Mouse (Mus musculus): ENCODE measurements around the gene Ehd1. TPM values are rescaled to one million over a fixed set of nuclear protein-coding genes. Genes with fewer than 3 reads are reported as not detected.

The Ehd1 gene
- 133 and 162 TPM in 2 replicates for total RNA-seq (2012; rRNA removed)

- H3K4me3 ChIP-seq (ENCODE audit: insufficient read depth in 1 of 2, low read depth in 1 of 2, low read length in 2 of 2, poor library complexity in 1 of 2, severe bottlenecking in 1 of 2) = peak within 1 kb of the TSS; percentile 79 to 89
- peak; percentile 98 for DNase-seq (ENCODE audit: low read depth, low spot score)
- peak; percentile 20; the same call in 1 of the 2 replicates for TF ChIP-seq HCFC1 (IDR thresholded peaks at IDR 0.05; ENCODE audit: borderline replicate concordance, insufficient read depth, low read length)
- peak; percentile 97 for TF ChIP-seq CHD2 (IDR thresholded peaks at IDR 0.05; ENCODE audit: low read depth, low read length)
- TF ChIP-seq MAFK (IDR thresholded peaks at IDR 0.05; ENCODE audit: insufficient read depth, low read depth, low read length) = no peak
- TF ChIP-seq ZNF384 (IDR thresholded peaks at IDR 0.05; ENCODE audit: low read depth, low read length) = no peak
- in situ Hi-C loops (cut with MboI; ENCODE audit: low sequenced_read_pairs in 2 of 2, unreplicated experiment in 2 of 2) = no loop called here
- peaks cover 13% of the 10 kb centered on the region for H3K36me3 ChIP-seq (ENCODE audit: control insufficient read depth, insufficient read depth, low read length, poor library complexity, severe bottlenecking)
- peak within 1 kb of the TSS; percentile 63 for H3K27ac ChIP-seq (ENCODE audit: insufficient read depth, low read depth, low read length, poor library complexity, severe bottlenecking)
- no peaks in the 10 kb centered on the region for H3K9me3 ChIP-seq (ENCODE audit: control insufficient read depth, insufficient read depth, low read depth, low read length)
- H3K9ac ChIP-seq (ENCODE audit: insufficient read depth, low read depth, low read length, poor library complexity, severe bottlenecking) = peak within 1 kb of the TSS; percentile 89
- H3K4me1 ChIP-seq (ENCODE audit: control insufficient read depth in 2 of 2, insufficient read depth in 2 of 2, low read length in 2 of 2, poor library complexity in 1 of 2) = peaks cover 12 to 17% of the 10 kb centered on the region in 2 experiments
Measured at GRCm38 (mm10) chr19:6276426-6277421, at the start of gene Ehd1. TSS of gene Ehd1 (plus strand) at chr19:6276725.

GRCm38 (mm10) chr19:6226763-6227162 is 49.8 kb upstream of the Ehd1 start:
- Histone ChIP-seq H3K4me1 (ENCODE audit: control insufficient read depth in 2 of 2, insufficient read depth in 2 of 2, low read length in 2 of 2, poor library complexity in 1 of 2) (peaks cover 0 to 8% of the 10 kb centered on the region in 2 experiments; a peak in 3 of 4 replicates), H3K27ac (ENCODE audit: insufficient read depth, low read depth, low read length, poor library complexity, severe bottlenecking) (no peak overlapping the region), H3K4me3 (ENCODE audit: insufficient read depth in 1 of 2, low read depth in 1 of 2, low read length in 2 of 2, poor library complexity in 1 of 2, severe bottlenecking in 1 of 2) (no peak overlapping the region), H3K9me3 (ENCODE audit: control insufficient read depth, insufficient read depth, low read depth, low read length) (no peaks in the 10 kb centered on the region), H3K9ac (ENCODE audit: insufficient read depth, low read depth, low read length, poor library complexity, severe bottlenecking) (no peak overlapping the region), H3K36me3 (ENCODE audit: control insufficient read depth, insufficient read depth, low read length, poor library complexity, severe bottlenecking) (peaks cover 17% of the 10 kb centered on the region)
- no peak for DNase-seq (ENCODE audit: low read depth, low spot score)
- no peak for TF ChIP-seq MAFK (IDR thresholded peaks at IDR 0.05; ENCODE audit: insufficient read depth, low read depth, low read length)
- TF ChIP-seq HCFC1 (IDR thresholded peaks at IDR 0.05; ENCODE audit: borderline replicate concordance, insufficient read depth, low read length) = no peak
- TF ChIP-seq CHD2 (IDR thresholded peaks at IDR 0.05; ENCODE audit: low read depth, low read length) = no peak
- no peak for TF ChIP-seq ZNF384 (IDR thresholded peaks at IDR 0.05; ENCODE audit: low read depth, low read length)
- no peak for TF ChIP-seq ZC3H11A (IDR thresholded peaks at IDR 0.05; ENCODE audit: borderline replicate concordance, low read depth, low read length)
- in situ Hi-C loops (cut with MboI; ENCODE audit: low sequenced_read_pairs in 2 of 2, unreplicated experiment in 2 of 2) = no loop called here

GRCm38 (mm10) chr19:6227864-6228263 is 48.7 kb upstream of the Ehd1 start:
- TF ChIP-seq HCFC1 (IDR thresholded peaks at IDR 0.05; ENCODE audit: borderline replicate concordance, insufficient read depth, low read length) (no peak), MAFK (IDR thresholded peaks at IDR 0.05; ENCODE audit: insufficient read depth, low read depth, low read length) (no peak), CHD2 (IDR thresholded peaks at IDR 0.05; ENCODE audit: low read depth, low read length) (no peak), ZNF384 (IDR thresholded peaks at IDR 0.05; ENCODE audit: low read depth, low read length) (no peak), ZC3H11A (IDR thresholded peaks at IDR 0.05; ENCODE audit: borderline replicate concordance, low read depth, low read length) (no peak)
- in situ Hi-C loops (cut with MboI; ENCODE audit: low sequenced_read_pairs in 2 of 2, unreplicated experiment in 2 of 2) = no loop called here
- Histone ChIP-seq H3K4me3 (ENCODE audit: insufficient read depth in 1 of 2, low read depth in 1 of 2, low read length in 2 of 2, poor library complexity in 1 of 2, severe bottlenecking in 1 of 2) (no peak overlapping the region), H3K36me3 (ENCODE audit: control insufficient read depth, insufficient read depth, low read length, poor library complexity, severe bottlenecking) (peaks cover 17% of the 10 kb centered on the region), H3K9ac (ENCODE audit: insufficient read depth, low read depth, low read length, poor library complexity, severe bottlenecking) (no peak overlapping the region), H3K4me1 (ENCODE audit: control insufficient read depth in 2 of 2, insufficient read depth in 2 of 2, low read length in 2 of 2, poor library complexity in 1 of 2) (peaks cover 0 to 8% of the 10 kb centered on the region in 2 experiments; a peak in 3 of 4 replicates), H3K27ac (ENCODE audit: insufficient read depth, low read depth, low read length, poor library complexity, severe bottlenecking) (no peak overlapping the region), H3K9me3 (ENCODE audit: control insufficient read depth, insufficient read depth, low read depth, low read length) (no peaks in the 10 kb centered on the region)
- no peak for DNase-seq (ENCODE audit: low read depth, low spot score)

GRCm38 (mm10) chr19:6230411-6230810 is 46.1 kb upstream of the Ehd1 start:
- TF ChIP-seq HCFC1 (IDR thresholded peaks at IDR 0.05; ENCODE audit: borderline replicate concordance, insufficient read depth, low read length) (no peak), ZNF384 (IDR thresholded peaks at IDR 0.05; ENCODE audit: low read depth, low read length) (no peak), MAFK (IDR thresholded peaks at IDR 0.05; ENCODE audit: insufficient read depth, low read depth, low read length) (no peak), CHD2 (IDR thresholded peaks at IDR 0.05; ENCODE audit: low read depth, low read length) (no peak), ZC3H11A (IDR thresholded peaks at IDR 0.05; ENCODE audit: borderline replicate concordance, low read depth, low read length) (no peak)
- H3K4me1 ChIP-seq (ENCODE audit: control insufficient read depth in 2 of 2, insufficient read depth in 2 of 2, low read length in 2 of 2, poor library complexity in 1 of 2) = peaks cover 0 to 13% of the 10 kb centered on the region in 2 experiments; a peak in 3 of 4 replicates
- H3K4me3 ChIP-seq (ENCODE audit: insufficient read depth in 1 of 2, low read depth in 1 of 2, low read length in 2 of 2, poor library complexity in 1 of 2, severe bottlenecking in 1 of 2) = no peak overlapping the region
- no peak for DNase-seq (ENCODE audit: low read depth, low spot score)
- peaks cover 20% of the 10 kb centered on the region for H3K36me3 ChIP-seq (ENCODE audit: control insufficient read depth, insufficient read depth, low read length, poor library complexity, severe bottlenecking)
- no peak overlapping the region for H3K9ac ChIP-seq (ENCODE audit: insufficient read depth, low read depth, low read length, poor library complexity, severe bottlenecking)
- in situ Hi-C loops (cut with MboI; ENCODE audit: low sequenced_read_pairs in 2 of 2, unreplicated experiment in 2 of 2) = no loop called here
- no peak overlapping the region for H3K27ac ChIP-seq (ENCODE audit: insufficient read depth, low read depth, low read length, poor library complexity, severe bottlenecking)
- no peaks in the 10 kb centered on the region for H3K9me3 ChIP-seq (ENCODE audit: control insufficient read depth, insufficient read depth, low read depth, low read length)
